7 mouse cellular contexts compared by ENCODE assay signal in the genomic region with DNA sequence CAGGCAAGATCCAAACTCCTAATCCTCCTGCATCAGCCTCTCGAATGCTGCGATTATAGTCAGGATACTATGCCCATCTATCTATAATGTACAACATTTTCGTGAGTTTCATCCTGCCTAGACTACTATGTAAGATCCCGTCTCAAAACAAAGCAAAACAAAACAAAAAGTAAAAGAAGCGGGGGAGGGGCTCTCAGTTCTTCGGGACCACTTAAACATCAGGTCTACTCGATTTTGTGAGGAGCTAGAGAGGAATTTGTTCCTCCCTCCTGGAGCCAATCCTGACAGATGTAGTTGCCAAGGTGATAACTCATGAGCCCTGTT. TPM values are rescaled to one million over a fixed set of nuclear protein-coding genes. Genes with fewer than 3 reads are reported as not detected.
A peak's percentile ranks its signal among the peaks of the same experiment; 100 is the strongest.
DNase-seq lines count a peak whose midpoint lies in the region; ATAC-seq and TF ChIP-seq lines count a peak whose summit lies in the region.

No protein-coding gene starts in this region.

- H3K27me3 ChIP-seq in lung, postnatal 0 days (replicated peaks; ENCODE audit: insufficient read depth, low read length) = no peaks in the 10 kb centered on the region
- H3K27me3 ChIP-seq in forebrain, embryonic 11.5 days (ENCODE audit: control insufficient read depth, insufficient read depth, low read length) = no peaks in the 10 kb centered on the region
- H3K27me3 ChIP-seq in limb, embryonic 13.5 days = no peaks in the 10 kb centered on the region
- H3K27me3 ChIP-seq in stomach, embryonic 14.5 days (ENCODE audit: control insufficient read depth, insufficient read depth, low read length) = no peaks in the 10 kb centered on the region

- no peak for TF ChIP-seq CTCF in lung, postnatal 0 days (IDR thresholded peaks at IDR 0.05)

- ATAC-seq in lung, postnatal 0 days = no peak; the same call in 1 of the 2 replicates
- peak; percentile 67; the same call in 1 of the 2 replicates for ATAC-seq in forebrain, embryonic 11.5 days (replicated peaks; ENCODE audit: low FRiP score)
- peak; percentile 12; the same call in 1 of the 2 replicates for ATAC-seq in limb, embryonic 13.5 days (ENCODE audit: low FRiP score, low read depth)
- ATAC-seq in stomach, embryonic 14.5 days (ENCODE audit: insufficient number of reproducible peaks, insufficient read depth, low FRiP score, low read depth) = no peak

- H3K4me3 ChIP-seq in lung, postnatal 0 days (ENCODE audit: low read depth, low read length) = peak overlapping the region; percentile 37
- H3K4me3 ChIP-seq in forebrain, embryonic 11.5 days (ENCODE audit: low read depth, low read length) = peak overlapping the region; percentile 11; the same call in 1 of the 2 replicates
- H3K4me3 ChIP-seq in limb, embryonic 13.5 days = peak overlapping the region; percentile 32
- H3K4me3 ChIP-seq in stomach, embryonic 14.5 days (ENCODE audit: low read depth, low read length) = peak overlapping the region; percentile 2; the same call in 1 of the 2 replicates

- no peak for TF ChIP-seq EP300 in lung, postnatal 0 days (IDR thresholded peaks at IDR 0.05)

- no peak overlapping the region for H3K27ac ChIP-seq in lung, postnatal 0 days (ENCODE audit: low read length)
- H3K27ac ChIP-seq in forebrain, embryonic 11.5 days (ENCODE audit: low read depth, low read length) = peak overlapping the region; percentile 76
- no peak overlapping the region for H3K27ac ChIP-seq in limb, embryonic 13.5 days
- H3K27ac ChIP-seq in stomach, embryonic 14.5 days (ENCODE audit: low read length) = no peak overlapping the region

- WGBS in lung, postnatal 0 days = 24% methylated on average over 7 of the region's 7 CpGs
- 39% methylated on average over 7 of the region's 7 CpGs for WGBS in forebrain, embryonic 11.5 days
- 40% methylated on average over 7 of the region's 7 CpGs for WGBS in limb, embryonic 13.5 days
- WGBS in stomach, embryonic 14.5 days = 36% methylated on average over 7 of the region's 7 CpGs

- no peaks in the 10 kb centered on the region for H3K9me3 ChIP-seq in lung, postnatal 0 days (ENCODE audit: low read length)
- no peaks in the 10 kb centered on the region for H3K9me3 ChIP-seq in forebrain, embryonic 11.5 days (ENCODE audit: control insufficient read depth, low read length)
- H3K9me3 ChIP-seq in limb, embryonic 13.5 days = no peaks in the 10 kb centered on the region
- no peaks in the 10 kb centered on the region for H3K9me3 ChIP-seq in stomach, embryonic 14.5 days (ENCODE audit: control insufficient read depth, low read depth, low read length)

- no peak for DNase-seq in lung, postnatal 0 days (ENCODE audit: low spot score)
- no peak for DNase-seq in lung, postnatal 4 days
- peak; percentile 68 for DNase-seq in forebrain, embryonic 11.5 days (ENCODE audit: low spot score)
- DNase-seq in right cerebral cortex, postnatal 25 days = no peak
- DNase-seq in thymus, postnatal 4 days = no peak

- H3K4me1 ChIP-seq in lung, postnatal 0 days (ENCODE audit: insufficient read depth, low read depth, low read length) = peaks cover 3% of the 10 kb centered on the region; the same call in 1 of the 2 replicates
- no peaks in the 10 kb centered on the region; the same call in 1 of the 2 replicates for H3K4me1 ChIP-seq in forebrain, embryonic 11.5 days (replicated peaks; ENCODE audit: control insufficient read depth, insufficient read depth, low read length)
- peaks cover 11% of the 10 kb centered on the region for H3K4me1 ChIP-seq in limb, embryonic 13.5 days
- 0 out of 2 replicates have a peak, but pooled peaks cover 4% of the 10 kb centered on the region for H3K4me1 ChIP-seq in stomach, embryonic 14.5 days (ENCODE audit: control insufficient read depth, insufficient read depth, low read length)

- no peaks in the 10 kb centered on the region for H3K36me3 ChIP-seq in lung, postnatal 0 days (ENCODE audit: insufficient read depth, low read length)
- H3K36me3 ChIP-seq in forebrain, embryonic 11.5 days (ENCODE audit: control insufficient read depth, insufficient read depth, low read length) = no peaks in the 10 kb centered on the region
- no peaks in the 10 kb centered on the region for H3K36me3 ChIP-seq in limb, embryonic 13.5 days
- H3K36me3 ChIP-seq in stomach, embryonic 14.5 days (ENCODE audit: control insufficient read depth, insufficient read depth, low read length) = no peaks in the 10 kb centered on the region

- H3K4me2 ChIP-seq in lung, postnatal 0 days (replicated peaks; ENCODE audit: low read depth, low read length) = peak overlapping the region; percentile 58
- H3K4me2 ChIP-seq in forebrain, embryonic 11.5 days (ENCODE audit: low read depth, low read length, severe bottlenecking) = peak overlapping the region; percentile 46
- peak overlapping the region; percentile 60 for H3K4me2 ChIP-seq in limb, embryonic 13.5 days (replicated peaks)
- peak overlapping the region; percentile 35 for H3K4me2 ChIP-seq in stomach, embryonic 14.5 days (replicated peaks; ENCODE audit: low read depth, low read length)

- H3K9ac ChIP-seq in lung, postnatal 0 days (replicated peaks; ENCODE audit: low read depth) = peak overlapping the region; percentile 27
- 0 out of 2 replicates have a peak overlapping the region, but pooled peaks have one; percentile 2 for H3K9ac ChIP-seq in forebrain, embryonic 11.5 days (ENCODE audit: low read length)
- peak overlapping the region; percentile 46; the same call in 1 of the 2 replicates for H3K9ac ChIP-seq in limb, embryonic 13.5 days
- H3K9ac ChIP-seq in stomach, embryonic 14.5 days (replicated peaks; ENCODE audit: low read depth, low read length) = no peak overlapping the region

RNA-seq across cellular contexts. Expression of a gene that starts 19.9 kb away (rescaled TPM):
- 20.4 and 23.5 TPM in 2 replicates for polyA plus RNA-seq in lung, postnatal 0 days (2015; fragmentation: Nextera tagmentation; extraction: Ambion mirVana)
- 24.7 and 25.3 TPM in 2 replicates for polyA plus RNA-seq in forebrain, embryonic 11.5 days (2014; fragmentation: Nextera tagmentation; extraction: Ambion mirVana)
- 56.2 and 57.2 TPM in 2 replicates for polyA plus RNA-seq in limb, embryonic 13.5 days (2015; fragmentation: Nextera tagmentation; extraction: Ambion mirVana)
- polyA plus RNA-seq in stomach, embryonic 14.5 days (2014; fragmentation: Nextera tagmentation; extraction: Ambion mirVana) = 39.2 TPM in 2 replicates

RNA-seq across cellular contexts. Expression of a gene that starts 34.2 kb away (rescaled TPM):
- polyA plus RNA-seq in lung, postnatal 0 days (2015; fragmentation: Nextera tagmentation; extraction: Ambion mirVana) = 5.2 and 8.5 TPM in 2 replicates
- polyA plus RNA-seq in forebrain, embryonic 11.5 days (2014; fragmentation: Nextera tagmentation; extraction: Ambion mirVana) = 0.63 and 1.2 TPM in 2 replicates
- polyA plus RNA-seq in limb, embryonic 13.5 days (2015; fragmentation: Nextera tagmentation; extraction: Ambion mirVana) = 1.4 and 1.9 TPM in 2 replicates
- polyA plus RNA-seq in stomach, embryonic 14.5 days (2014; fragmentation: Nextera tagmentation; extraction: Ambion mirVana) = 0.43 and 0.88 TPM in 2 replicates

Comparison
In these comparisons a context has a peak if more than half of its experiments do, and no peak if none do; other contexts are left out.
1. ATAC-seq: peak in forebrain, embryonic 11.5 days (single experiment) and limb, embryonic 13.5 days (single experiment); none in lung, postnatal 0 days (single experiment) and stomach, embryonic 14.5 days (single experiment).
2. Peak in every context shown above with its lines, with median percentiles within 50 percentile points of each other: H3K4me2 ChIP-seq and H3K4me3 ChIP-seq.